Mouse (Mus musculus): ENCODE measurements around the gene Fam177a. TPM values are rescaled to one million over a fixed set of nuclear protein-coding genes. Genes with fewer than 3 reads are reported as not detected.
"Not testable (repeated sequence)": the region's sequence is repeated elsewhere in the genome, so short reads cannot be mapped to it uniquely, and the experiment has no call there.

The Fam177a gene
- polyA plus RNA-seq, 1 experiment from 2014 or later: 14.4 TPM

DNA sequence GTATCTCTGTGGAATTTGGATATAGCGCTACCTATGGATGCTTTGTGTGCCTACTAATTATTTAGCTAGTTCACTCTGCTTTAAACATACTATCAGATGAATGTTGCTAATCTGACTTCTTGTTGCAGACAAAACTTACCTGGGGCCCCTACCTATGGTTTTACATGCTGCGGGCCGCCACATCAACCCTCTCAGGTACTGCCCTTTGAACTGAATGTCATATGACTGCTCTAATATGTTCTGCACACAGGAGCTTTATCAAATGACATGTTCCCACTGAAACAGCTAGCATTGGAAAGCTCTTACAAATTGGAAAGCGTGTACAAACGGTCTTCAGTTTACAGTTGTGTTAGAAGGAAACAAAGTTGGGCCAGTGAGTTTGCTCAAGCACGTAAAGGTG, 11.3 kb downstream of the Fam177a start:
- not testable (repeated sequence) for H3K36me3 ChIP-seq (replicated peaks; ENCODE audit: control insufficient read depth, insufficient read depth, low read depth, low read length); H3K4me3 ChIP-seq (ENCODE audit: low read depth, low read length); H3K9me3 ChIP-seq (replicated peaks; ENCODE audit: control insufficient read depth, low read length); DNase-seq (ENCODE audit: low spot score); H3K4me1 ChIP-seq (ENCODE audit: control insufficient read depth, insufficient read depth, low read length); ATAC-seq (replicated peaks; ENCODE audit: insufficient number of reproducible peaks, low FRiP score, low TSS enrichment, low read depth); H3K4me2 ChIP-seq (ENCODE audit: low read depth, low read length); H3K9ac ChIP-seq (replicated peaks; ENCODE audit: low read length); H3K27me3 ChIP-seq (ENCODE audit: control insufficient read depth, insufficient read depth, low read length); H3K27ac ChIP-seq (replicated peaks; ENCODE audit: low read depth, low read length)
- WGBS: no CpG with 5 or more reads among the region's 6 CpGs

DNA sequence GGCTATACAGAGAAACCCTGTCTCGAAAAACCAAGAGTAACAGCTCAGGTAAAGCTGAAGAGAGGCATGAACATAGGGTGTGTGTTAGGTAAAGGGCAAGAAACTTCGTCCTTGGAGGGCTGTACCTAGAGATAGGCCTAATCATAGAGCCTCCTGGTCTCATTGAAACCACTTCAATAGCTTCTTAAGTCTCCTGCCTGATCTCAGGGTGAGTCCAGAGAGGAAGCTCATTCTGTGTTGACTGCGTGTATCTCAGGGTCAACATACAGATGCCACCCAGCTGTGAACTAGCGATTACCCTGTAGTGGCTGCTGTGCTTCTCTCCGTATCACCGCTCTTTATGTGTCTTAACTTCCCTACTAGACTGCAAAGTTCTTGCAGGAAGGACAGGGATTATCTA, 13.6 kb downstream of the Fam177a start:
- not testable (repeated sequence) for H3K4me3 ChIP-seq (ENCODE audit: low read depth, low read length); H3K27me3 ChIP-seq (ENCODE audit: control insufficient read depth, insufficient read depth, low read length); DNase-seq (ENCODE audit: low spot score); H3K4me1 ChIP-seq (ENCODE audit: control insufficient read depth, insufficient read depth, low read length); H3K4me2 ChIP-seq (ENCODE audit: low read depth, low read length); H3K9me3 ChIP-seq (replicated peaks; ENCODE audit: control insufficient read depth, low read length); H3K36me3 ChIP-seq (replicated peaks; ENCODE audit: control insufficient read depth, insufficient read depth, low read depth, low read length); H3K27ac ChIP-seq (replicated peaks; ENCODE audit: low read depth, low read length); H3K9ac ChIP-seq (replicated peaks; ENCODE audit: low read length); ATAC-seq (replicated peaks; ENCODE audit: insufficient number of reproducible peaks, low FRiP score, low TSS enrichment, low read depth)
- no CpG with 5 or more reads among the region's 6 CpGs for WGBS

DNA sequence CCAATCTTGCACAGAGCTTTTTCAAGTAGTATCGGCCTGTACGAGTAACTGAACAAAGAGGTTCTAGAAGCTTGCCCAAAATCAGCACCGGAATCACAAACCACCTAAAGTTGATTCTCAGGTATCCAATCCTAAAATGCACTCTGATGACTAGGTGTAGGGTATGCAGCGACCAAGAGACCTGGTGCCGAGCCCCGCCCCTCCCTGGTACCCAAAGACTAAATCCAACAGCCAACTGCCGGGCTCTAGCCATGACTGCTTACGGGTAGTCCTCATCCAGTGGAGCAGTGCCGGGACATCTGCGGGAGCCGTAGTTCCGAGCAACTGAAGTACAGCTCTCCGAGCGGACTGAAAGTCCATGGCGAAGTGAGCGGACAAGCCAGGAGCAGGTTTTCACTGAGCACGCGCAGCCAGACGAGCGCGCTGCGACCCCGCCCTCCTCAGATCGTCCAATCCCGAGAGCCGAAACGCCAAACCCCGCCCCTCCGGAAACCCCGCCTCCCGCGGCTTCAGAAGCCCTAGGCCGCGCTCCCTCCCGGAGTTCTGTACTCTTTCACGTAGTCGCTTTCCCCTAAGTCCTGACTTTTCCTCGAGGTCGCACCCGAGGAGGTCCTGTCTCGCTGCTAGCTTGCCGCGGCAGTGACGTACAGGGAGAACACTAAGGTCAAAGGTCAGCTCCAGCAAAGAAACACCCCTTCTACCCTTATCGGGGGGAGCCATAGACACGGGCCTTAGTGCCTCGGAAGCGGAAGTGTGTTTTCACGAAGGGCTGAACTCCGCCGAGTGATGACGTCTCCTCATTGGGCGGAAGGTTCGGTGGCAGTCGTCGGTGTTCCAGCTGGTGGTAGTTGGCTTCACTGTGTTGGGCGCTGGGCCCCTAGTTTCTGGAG, 30.5 kb downstream of the Fam177a start, which contains the start of gene Srp54b:
TSS of gene Srp54b (plus strand) at position 546 of the 890 bp plus-strand sequence.
- not testable (repeated sequence) for H3K27me3 ChIP-seq (ENCODE audit: control insufficient read depth, insufficient read depth, low read length)

DNA sequence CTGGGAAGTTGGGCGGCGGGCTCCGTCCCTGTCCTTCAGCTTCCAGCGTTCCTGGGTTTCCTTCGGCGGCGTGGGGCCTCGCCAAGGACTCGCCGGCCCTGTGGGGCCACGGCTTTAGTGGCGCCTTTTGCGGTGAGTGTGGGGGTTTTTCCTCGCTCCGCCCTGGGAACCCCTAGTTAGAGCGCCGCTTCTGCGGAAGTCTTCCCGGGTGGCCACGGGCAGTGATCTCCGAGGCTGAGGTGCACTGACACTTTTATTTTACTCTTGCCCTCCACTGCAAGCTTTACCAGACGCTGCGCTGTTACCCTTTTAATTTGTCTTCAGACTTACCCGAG, 31.1 kb downstream of the Fam177a start:
- not testable (repeated sequence) for H3K4me2 ChIP-seq (ENCODE audit: low read depth, low read length); H3K36me3 ChIP-seq (replicated peaks; ENCODE audit: control insufficient read depth, insufficient read depth, low read depth, low read length); DNase-seq (ENCODE audit: low spot score); H3K9me3 ChIP-seq (replicated peaks; ENCODE audit: control insufficient read depth, low read length); H3K9ac ChIP-seq (replicated peaks; ENCODE audit: low read length); H3K4me3 ChIP-seq (ENCODE audit: low read depth, low read length); H3K27me3 ChIP-seq (ENCODE audit: control insufficient read depth, insufficient read depth, low read length); H3K4me1 ChIP-seq (ENCODE audit: control insufficient read depth, insufficient read depth, low read length); H3K27ac ChIP-seq (replicated peaks; ENCODE audit: low read depth, low read length); ATAC-seq (replicated peaks; ENCODE audit: insufficient number of reproducible peaks, low FRiP score, low TSS enrichment, low read depth)
- WGBS: 0% methylated on average over 9 of the region's 24 CpGs

More for the DNA sequence above, 30.5 kb downstream of the Fam177a start, which contains the start of gene Srp54b:
- not testable (repeated sequence) for H3K9ac ChIP-seq (replicated peaks; ENCODE audit: low read length); H3K4me3 ChIP-seq (ENCODE audit: low read depth, low read length); H3K4me1 ChIP-seq (ENCODE audit: control insufficient read depth, insufficient read depth, low read length); H3K27ac ChIP-seq (replicated peaks; ENCODE audit: low read depth, low read length); H3K9me3 ChIP-seq (replicated peaks; ENCODE audit: control insufficient read depth, low read length); H3K36me3 ChIP-seq (replicated peaks; ENCODE audit: control insufficient read depth, insufficient read depth, low read depth, low read length); H3K4me2 ChIP-seq (ENCODE audit: low read depth, low read length); DNase-seq (ENCODE audit: low spot score)
- no CpG with 5 or more reads among the region's 57 CpGs for WGBS
- ATAC-seq (replicated peaks; ENCODE audit: insufficient number of reproducible peaks, low FRiP score, low TSS enrichment, low read depth): peak; percentile 97

DNA sequence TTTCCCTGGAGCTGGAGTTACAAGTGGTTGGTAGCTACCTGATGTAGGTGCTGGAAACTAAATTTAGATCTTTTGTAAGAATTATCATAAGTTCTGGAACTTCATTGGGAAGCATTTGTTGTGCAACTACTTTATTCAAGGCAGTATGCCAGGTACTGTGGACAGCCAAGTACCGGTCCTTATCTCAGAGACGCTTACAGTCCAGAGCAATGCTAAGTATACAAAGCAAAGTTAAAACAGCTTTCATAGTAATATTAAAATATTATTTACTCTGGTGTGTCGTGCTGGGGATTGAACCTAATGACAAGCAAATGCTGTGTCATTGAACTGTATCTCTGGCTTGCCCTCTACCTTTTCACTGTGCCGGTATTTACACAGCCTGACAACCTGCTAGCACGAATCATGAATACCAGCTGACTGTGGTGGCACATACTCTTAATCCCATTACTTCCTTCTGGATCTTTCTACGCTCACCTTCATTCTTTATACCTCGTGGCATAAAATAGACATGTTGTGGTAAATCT, 42.8 kb downstream of the Fam177a start:
- H3K4me2 ChIP-seq (ENCODE audit: low read depth, low read length); DNase-seq (ENCODE audit: low spot score); H3K27me3 ChIP-seq (ENCODE audit: control insufficient read depth, insufficient read depth, low read length); H3K9ac ChIP-seq (replicated peaks; ENCODE audit: low read length); H3K4me1 ChIP-seq (ENCODE audit: control insufficient read depth, insufficient read depth, low read length); H3K36me3 ChIP-seq (replicated peaks; ENCODE audit: control insufficient read depth, insufficient read depth, low read depth, low read length); H3K27ac ChIP-seq (replicated peaks; ENCODE audit: low read depth, low read length); H3K4me3 ChIP-seq (ENCODE audit: low read depth, low read length); ATAC-seq (replicated peaks; ENCODE audit: insufficient number of reproducible peaks, low FRiP score, low TSS enrichment, low read depth); H3K9me3 ChIP-seq (replicated peaks; ENCODE audit: control insufficient read depth, low read length): not testable (repeated sequence)
- no CpG with 5 or more reads among the region's 7 CpGs for WGBS

DNA sequence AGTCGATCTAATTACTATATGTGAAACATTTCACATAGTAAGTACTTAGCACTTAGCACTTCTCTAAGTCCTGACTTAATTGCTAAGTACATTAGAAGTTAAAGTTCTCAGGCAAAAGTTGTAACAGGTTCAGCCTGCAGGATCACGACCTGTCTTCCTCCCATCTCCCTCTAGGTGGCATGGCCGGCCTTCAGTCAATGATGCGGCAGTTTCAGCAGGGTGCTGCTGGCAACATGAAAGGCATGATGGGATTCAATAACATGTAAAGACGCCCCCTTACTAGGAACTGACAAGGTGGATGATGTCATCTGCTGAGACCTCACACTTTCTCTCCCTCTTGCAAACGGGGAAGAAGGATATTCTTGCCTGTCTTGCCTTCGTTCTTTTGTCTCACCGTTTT, 63.4 kb downstream of the Fam177a start:
- H3K27me3 ChIP-seq (ENCODE audit: control insufficient read depth, insufficient read depth, low read length); H3K9ac ChIP-seq (replicated peaks; ENCODE audit: low read length); H3K9me3 ChIP-seq (replicated peaks; ENCODE audit: control insufficient read depth, low read length); ATAC-seq (replicated peaks; ENCODE audit: insufficient number of reproducible peaks, low FRiP score, low TSS enrichment, low read depth); DNase-seq (ENCODE audit: low spot score); H3K4me3 ChIP-seq (ENCODE audit: low read depth, low read length); H3K4me2 ChIP-seq (ENCODE audit: low read depth, low read length); H3K36me3 ChIP-seq (replicated peaks; ENCODE audit: control insufficient read depth, insufficient read depth, low read depth, low read length); H3K4me1 ChIP-seq (ENCODE audit: control insufficient read depth, insufficient read depth, low read length); H3K27ac ChIP-seq (replicated peaks; ENCODE audit: low read depth, low read length): not testable (repeated sequence)
- no CpG with 5 or more reads among the region's 8 CpGs for WGBS

DNA sequence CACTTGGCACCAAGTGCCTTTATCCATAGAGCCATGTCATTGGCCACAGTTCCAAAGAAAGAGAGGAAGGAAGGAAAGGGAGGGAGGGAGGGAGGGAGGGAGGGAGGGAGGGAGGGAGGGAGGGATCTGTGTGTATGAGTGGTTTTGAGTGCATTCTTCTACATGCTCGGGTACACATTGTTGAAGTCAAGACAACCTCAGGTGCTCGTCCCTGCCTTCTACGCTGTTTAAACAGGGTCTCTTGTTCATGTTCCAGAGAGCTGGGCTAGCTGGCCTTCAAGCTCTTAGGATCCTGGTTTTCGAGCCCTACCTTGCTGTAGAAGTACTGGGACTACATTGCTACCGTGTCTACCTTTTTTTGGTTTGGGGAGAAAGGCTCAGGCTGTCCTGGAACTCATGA, 64.9 kb downstream of the Fam177a start:
- not testable (repeated sequence) for DNase-seq (ENCODE audit: low spot score); H3K27ac ChIP-seq (replicated peaks; ENCODE audit: low read depth, low read length); H3K4me2 ChIP-seq (ENCODE audit: low read depth, low read length); H3K9me3 ChIP-seq (replicated peaks; ENCODE audit: control insufficient read depth, low read length); H3K4me1 ChIP-seq (ENCODE audit: control insufficient read depth, insufficient read depth, low read length); H3K9ac ChIP-seq (replicated peaks; ENCODE audit: low read length); H3K36me3 ChIP-seq (replicated peaks; ENCODE audit: control insufficient read depth, insufficient read depth, low read depth, low read length); H3K4me3 ChIP-seq (ENCODE audit: low read depth, low read length); H3K27me3 ChIP-seq (ENCODE audit: control insufficient read depth, insufficient read depth, low read length); ATAC-seq (replicated peaks; ENCODE audit: insufficient number of reproducible peaks, low FRiP score, low TSS enrichment, low read depth)
- WGBS: no CpG with 5 or more reads among the region's 5 CpGs
